Mouse (Mus musculus) CH12.LX (cell line): Measurements from ENCODE around the gene Tcf7. TPM values are rescaled to one million over a fixed set of nuclear protein-coding genes. Genes with fewer than 3 reads are reported as not detected.

Experiments
- DNase-seq: peaks from one replicate; pipeline ENCODE4 v3.0.0-alpha.2; 2013; ENCODE audit errors: extremely low read depth
- H3K27ac ChIP-seq: 2 replicates; pipeline ENCODE4 v1.5.1; 2012; ENCODE audit warnings: low read depth, mild to moderate bottlenecking, control low read depth, moderate library complexity; ENCODE audit not compliant: insufficient read depth
- H3K27me3 ChIP-seq: replicated peaks from 2 replicates; pipeline ENCODE3; 2012; ENCODE audit warnings: inconsistent platforms
- H3K36me3 ChIP-seq, 2 experiments: replicated peaks in 1 of 2; 2 replicates each; pipeline versions ENCODE3 to v1.6.1; 2012; ENCODE audit warnings: inconsistent platforms in 1 of 2, low read length in 1 of 2, mild to moderate bottlenecking in 1 of 2, mixed read lengths in 1 of 2, moderate library complexity in 1 of 2; ENCODE audit not compliant: control insufficient read depth in 1 of 2, insufficient read depth in 1 of 2
- H3K4me1 ChIP-seq, 2 experiments: 2 replicates each; pipeline ENCODE4 v1.6.1; 2012; ENCODE audit warnings: inconsistent platforms in 1 of 2, moderate library complexity in 1 of 2; ENCODE audit not compliant: insufficient read depth in 2 of 2, control insufficient read depth in 1 of 2
- H3K4me2 ChIP-seq: 2 replicates; pipeline ENCODE4 v1.6.1; 2012; ENCODE audit warnings: low read depth, mild to moderate bottlenecking, control low read depth; ENCODE audit not compliant: poor library complexity, insufficient read depth, severe bottlenecking
- H3K4me3 ChIP-seq, 3 experiments: fragments of 150-350 bp in 1 of 3; sonication (generic) in 1 of 3; replicated peaks in 1 of 3; 2 replicates each; pipeline versions ENCODE3 to v1.5.1; 2011 to 2012; ENCODE audit warnings: low read depth in 2 of 3, low read length in 2 of 3, mild to moderate bottlenecking in 2 of 3, moderate library complexity in 2 of 3, control low read depth in 1 of 3, improper control_type of control experiment in 1 of 3, inconsistent platforms in 1 of 3, mixed read lengths in 1 of 3; ENCODE audit not compliant: poor library complexity in 1 of 3
- H3K79me2 ChIP-seq: replicated peaks from 2 replicates; pipeline ENCODE4 v1.6.1; 2012; ENCODE audit warnings: mild to moderate bottlenecking, moderate library complexity; ENCODE audit not compliant: control insufficient read depth, poor library complexity, insufficient read depth, severe bottlenecking; ENCODE audit errors: extremely low read depth
- H3K9ac ChIP-seq: 2 replicates; pipeline ENCODE4 v1.6.1; 2012; ENCODE audit warnings: low read depth, mild to moderate bottlenecking, control low read depth, moderate library complexity; ENCODE audit not compliant: insufficient read depth
- H3K9me3 ChIP-seq: replicated peaks from 2 replicates; pipeline ENCODE3; 2012; ENCODE audit warnings: low read length, inconsistent platforms, mixed read lengths
- BHLHE40 ChIP-seq: IDR thresholded peaks from 2 replicates; pipeline ENCODE4 v1.6.1; 2011; ENCODE audit warnings: mild to moderate bottlenecking, low read depth, low read length, improper control_type of control experiment
- EP300 ChIP-seq: IDR thresholded peaks from 2 replicates; pipeline ENCODE4 v1.6.1; 2011; ENCODE audit warnings: low read length, improper control_type of control experiment
- ETS1 ChIP-seq: conservative IDR thresholded peaks from 2 replicates; pipeline ENCODE4 v1.6.1; 2012; ENCODE audit warnings: low read depth, mild to moderate bottlenecking, inconsistent platforms, low read length, improper control_type of control experiment, moderate library complexity
- GABPA ChIP-seq: IDR thresholded peaks from 2 replicates; pipeline ENCODE4 v1.6.1; 2012; ENCODE audit warnings: low read depth, low read length, improper control_type of control experiment, inconsistent platforms; ENCODE audit not compliant: insufficient replicate concordance
- IRF4 ChIP-seq: IDR thresholded peaks from 2 replicates; pipeline ENCODE4 v1.6.1; 2014; ENCODE audit warnings: low read depth, mild to moderate bottlenecking, inconsistent platforms, low read length, improper control_type of control experiment
- JUND ChIP-seq: conservative IDR thresholded peaks from 2 replicates; pipeline ENCODE4 v1.6.1; 2011; ENCODE audit warnings: low read depth, low read length, improper control_type of control experiment
- KAT2A ChIP-seq: IDR thresholded peaks from 2 replicates; pipeline ENCODE4 v1.6.1; 2012; ENCODE audit warnings: low read length, improper control_type of control experiment, inconsistent platforms; ENCODE audit not compliant: insufficient replicate concordance
- MAZ ChIP-seq: IDR thresholded peaks from 2 replicates; pipeline ENCODE4 v1.6.1; 2012; ENCODE audit warnings: low read depth, mild to moderate bottlenecking, inconsistent platforms, low read length, improper control_type of control experiment, moderate library complexity
- MEF2A ChIP-seq: IDR thresholded peaks from 2 replicates; pipeline ENCODE4 v1.6.1; 2014; ENCODE audit warnings: low read depth, mild to moderate bottlenecking, inconsistent platforms, low read length, improper control_type of control experiment, borderline replicate concordance
- NELFE ChIP-seq: IDR thresholded peaks from 2 replicates; pipeline ENCODE4 v1.6.1; 2011; ENCODE audit warnings: low read depth, low read length, improper control_type of control experiment
- POLR2AphosphoS2 ChIP-seq: IDR thresholded peaks from 2 replicates; pipeline ENCODE4 v1.6.1; 2011; ENCODE audit warnings: low read depth, low read length, improper control_type of control experiment
- RAD21 ChIP-seq: IDR thresholded peaks from 2 replicates; pipeline ENCODE4 v1.6.1; 2011; ENCODE audit warnings: low read depth, mild to moderate bottlenecking, low read length, improper control_type of control experiment, moderate library complexity
- SMC3 ChIP-seq: IDR thresholded peaks from 2 replicates; pipeline ENCODE4 v1.6.1; 2011; ENCODE audit warnings: low read depth, low read length, improper control_type of control experiment
- TBP ChIP-seq: conservative IDR thresholded peaks from 2 replicates; pipeline ENCODE4 v1.6.1; 2011; ENCODE audit warnings: low read depth, low read length, improper control_type of control experiment
- TCF12 ChIP-seq: IDR thresholded peaks from 2 replicates; pipeline ENCODE4 v1.6.1; 2014; ENCODE audit warnings: low read depth, mild to moderate bottlenecking, inconsistent platforms, low read length, improper control_type of control experiment
- ZC3H11A ChIP-seq: IDR thresholded peaks from 2 replicates; pipeline ENCODE4 v1.6.1; 2012; ENCODE audit warnings: low read depth, mild to moderate bottlenecking, inconsistent platforms, low read length, improper control_type of control experiment
- ZMIZ1 ChIP-seq: IDR thresholded peaks from 2 replicates; pipeline ENCODE4 v1.6.1; 2012; ENCODE audit warnings: low read depth, mild to moderate bottlenecking, inconsistent platforms, low read length, improper control_type of control experiment
- dilution Hi-C: fragments of 300-500 bp; cut with MboI; formaldehyde crosslinking; loops from 2 replicates; pipeline ENCODE4 v1.14.3; 2020; ENCODE audit warnings: low sequenced_read_pairs; ENCODE audit not compliant: extremely low pct_unique_long_range_greater_than_20kb, extremely low pct_ligation_motif_present
- in situ Hi-C: fragments of 300-500 bp; cut with MboI; formaldehyde crosslinking; loops from 3 replicates; pipeline ENCODE4 v1.14.3; 2019; ENCODE audit warnings: low sequenced_read_pairs, low pct_ligation_motif_present, low pct_unique_long_range_greater_than_20kb, mixed read lengths
- polyA plus RNA-seq: library from polyadenylated mRNA; unstranded; fragments of >175 nt; gene quantifications from 2 replicates; pipeline ENCODE4 v1.2.1, GENCODE M21; 2012; ENCODE audit warnings: low read depth; ENCODE audit not compliant: insufficient read length
- total RNA-seq, 2 experiments: library from RNA; depleted of rRNA; stranded (reverse); fragments of 300-350 nt in 1 of 2; fragments of >200 nt in 1 of 2; gene quantifications; 2 replicates each; pipeline ENCODE4 v1.2.3; 2012 to 2014

Gene Tcf7
- total and polyA plus RNA-seq, 3 experiments, result 0.55 to 5.5 (median 0.85) TPM

DNA sequence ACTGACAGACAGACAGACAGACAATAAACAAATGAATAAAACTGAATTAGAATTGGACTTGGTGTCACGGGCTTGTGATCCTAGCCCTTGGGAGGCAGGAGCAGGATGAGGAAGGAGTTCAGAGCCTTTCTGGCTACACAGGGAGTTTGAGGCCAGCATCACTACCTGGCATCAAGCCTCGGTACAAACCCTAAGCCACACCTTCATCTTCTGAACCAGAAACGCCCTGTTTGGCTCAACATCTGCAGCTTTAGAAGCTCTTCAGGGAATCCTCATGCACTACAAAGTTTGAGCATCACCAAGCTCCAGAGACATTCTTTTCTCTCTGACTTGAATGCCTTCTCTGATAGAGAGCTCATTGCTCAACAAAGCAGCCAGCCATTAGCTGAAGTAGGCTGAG, 38.7 kb upstream of the Tcf7 start:
- Histone ChIP-seq H3K4me2 (no peak overlapping the region), H3K79me2 (no peaks in the 10 kb centered on the region)
- in situ Hi-C loops (no loop called here), dilution Hi-C loops (no loop called here)
- TF ChIP-seq ZC3H11A, result no peak
- no peak for TF ChIP-seq POLR2AphosphoS2
- no peak for TF ChIP-seq MAZ
- no peak for TF ChIP-seq JUND
- TF ChIP-seq SMC3, result no peak
- TF ChIP-seq, all 38 proteins: peak for 0
- Histone ChIP-seq H3K27me3 (peaks cover 7% of the 10 kb centered on the region), H3K4me1 (peaks cover 45 to 68% of the 10 kb centered on the region in 2 experiments), H3K27ac (no peak overlapping the region), H3K36me3 (no peaks in the 10 kb centered on the region), H3K9me3 (no peaks in the 10 kb centered on the region), H3K9ac (no peak overlapping the region), H3K4me3 (no peak overlapping the region)
- no peak for DNase-seq

DNA sequence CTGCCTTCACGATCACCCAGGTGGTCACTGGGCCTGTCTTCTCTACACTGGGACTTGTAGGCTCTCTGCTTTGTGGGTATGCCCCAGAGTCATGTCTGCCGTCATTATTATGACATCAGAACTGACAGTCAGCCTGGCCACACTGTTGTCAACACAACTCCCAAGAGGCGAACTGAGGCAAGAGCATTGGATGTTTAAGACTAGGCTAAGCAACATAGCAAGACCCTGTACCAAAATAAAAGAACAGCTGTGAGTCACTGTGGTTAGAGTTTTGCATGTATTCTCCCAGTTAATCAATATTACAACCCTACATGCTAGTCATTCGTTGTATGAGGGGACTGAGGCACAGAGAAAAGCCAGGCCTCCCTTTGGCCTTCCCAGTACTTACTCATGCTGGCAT, 37.7 kb upstream of the Tcf7 start:
- in situ Hi-C loops, result no loop called here
- peak; percentile 84 for TF ChIP-seq MEF2A
- no peak for TF ChIP-seq GABPA
- peak; percentile 59; the same call in 1 of the 2 replicates for TF ChIP-seq EP300
- peak; percentile 47 for TF ChIP-seq BHLHE40
- 0 out of 2 replicates have a peak, but pooled peaks have one; percentile 40 for TF ChIP-seq JUND
- TF ChIP-seq KAT2A, result no peak
- TF ChIP-seq TCF12, result peak; percentile 46; the same call in 1 of the 2 replicates
- peak; percentile 93 for TF ChIP-seq ETS1
- TF ChIP-seq IRF4, result peak; percentile 60; the same call in 1 of the 2 replicates
- TF ChIP-seq, all 38 proteins: peak for 7
- Histone ChIP-seq H3K27me3 (peaks cover 8% of the 10 kb centered on the region), H3K36me3 (no peaks in the 10 kb centered on the region), H3K4me2 (no peak overlapping the region), H3K9me3 (no peaks in the 10 kb centered on the region), H3K4me3 (no peak overlapping the region), H3K27ac (no peak overlapping the region), H3K79me2 (no peaks in the 10 kb centered on the region), H3K9ac (no peak overlapping the region), H3K4me1 (peaks cover 43 to 71% of the 10 kb centered on the region in 2 experiments)
- dilution Hi-C loops, result no loop called here
- peak; percentile 77 for DNase-seq

DNA sequence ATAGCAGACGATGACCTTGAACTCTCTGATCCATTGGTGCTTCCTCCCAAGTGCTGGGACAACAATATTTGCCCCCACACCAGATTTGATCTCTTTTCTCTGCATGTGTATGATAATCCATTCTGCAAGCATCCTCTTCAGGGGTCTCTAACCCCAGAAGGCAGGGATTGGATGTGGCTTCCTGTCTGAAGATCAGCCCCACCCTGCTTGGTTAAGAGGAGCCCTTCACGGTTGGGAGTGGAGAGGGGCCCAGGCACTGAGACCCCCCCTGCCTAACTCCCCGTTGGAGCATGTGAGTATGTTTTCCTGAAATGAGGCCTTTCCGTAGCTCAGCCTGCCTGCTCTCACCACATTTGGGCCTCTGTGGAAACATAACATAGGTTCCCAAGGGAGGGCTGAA, 36.9 kb upstream of the Tcf7 start:
- Histone ChIP-seq H3K9ac (no peak overlapping the region), H3K4me3 (peak overlapping the region in 1 of 3 experiments; percentile 12), H3K27ac (no peak overlapping the region), H3K4me2 (no peak overlapping the region), H3K36me3 (no peaks in the 10 kb centered on the region), H3K4me1 (peaks cover 35 to 69% of the 10 kb centered on the region in 2 experiments), H3K79me2 (no peaks in the 10 kb centered on the region), H3K9me3 (no peaks in the 10 kb centered on the region), H3K27me3 (peaks cover 14% of the 10 kb centered on the region)
- TF ChIP-seq NELFE (no peak), RAD21 (no peak), ETS1 (peak; percentile 42; the same call in 1 of the 2 replicates), TBP (no peak), IRF4 (peak; percentile 42; the same call in 1 of the 2 replicates), ZMIZ1 (no peak)
- in situ Hi-C loops, result no loop called here
- dilution Hi-C loops, result no loop called here
- DNase-seq, result no peak
